Mouse (Mus musculus) kidney, adult 2 months (tissue): ENCODE data around the gene Syce1.

Source experiments
- CTCF ChIP-seq: fragments of 200-500 bp; conservative IDR thresholded peaks from 2 replicates; pipeline ENCODE4 v1.5.1; 2011; ENCODE audit warnings: low read depth, mild to moderate bottlenecking, control low read depth, low read length, moderate library complexity, mixed read lengths; ENCODE audit not compliant: insufficient read depth, insufficient read length
- POLR2A ChIP-seq: fragments of 200-500 bp; IDR thresholded peaks from one replicate; pipeline ENCODE4 v1.6.1; 2011; ENCODE audit warnings: low read depth, low read length, control low read depth

GRCm38 (mm10) chr7:140812850-140813249 lies 25.2 kb upstream of the Syce1 start:
- no peak for TF ChIP-seq CTCF
- TF ChIP-seq POLR2A, result no peak
